Mouse (Mus musculus) brain, embryonic 14.5 days (tissue): ENCODE results near the gene Lyg1.

Experiments
- CTCF ChIP-seq: fragments of 200-500 bp; IDR thresholded peaks from 2 replicates; pipeline ENCODE4 v1.5.1; 2012; ENCODE audit warnings: inconsistent platforms, mild to moderate bottlenecking, moderate library complexity, borderline replicate concordance; ENCODE audit not compliant: insufficient read depth, insufficient read length; ENCODE audit errors: extremely low read depth
- POLR2A ChIP-seq: fragments of 200-500 bp; IDR thresholded peaks from 2 replicates; pipeline ENCODE4 v1.6.1; 2012; ENCODE audit warnings: mild to moderate bottlenecking, inconsistent platforms, borderline replicate concordance; ENCODE audit not compliant: poor library complexity, insufficient read depth, insufficient read length, severe bottlenecking; ENCODE audit errors: extremely low read depth

DNA sequence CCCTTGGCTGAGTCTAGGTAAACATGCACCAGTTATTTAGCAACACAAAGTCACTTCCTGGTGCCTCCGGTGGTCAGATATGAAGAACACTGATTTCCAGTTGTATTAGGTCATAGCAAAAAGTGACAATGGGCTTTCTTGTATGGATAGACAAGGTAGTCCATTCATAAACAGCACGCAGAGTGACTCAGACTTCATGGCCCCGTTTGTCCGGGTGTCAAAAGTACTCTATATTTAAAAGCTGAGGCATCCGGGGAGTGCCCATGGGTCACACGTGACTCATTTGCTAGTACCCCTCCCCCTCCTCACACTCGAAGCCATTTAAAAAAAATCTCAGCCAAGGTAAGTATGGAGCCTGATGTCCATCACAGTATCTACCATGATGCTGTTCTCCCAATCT lies 2.8 kb downstream of the Lyg1 start:
- TF ChIP-seq POLR2A (no peak), CTCF (no peak)
